Mouse (Mus musculus) intestine, embryonic 16.5 days (tissue): ENCODE results near the gene Herc1. TPM values are rescaled to one million over a fixed set of nuclear protein-coding genes. Genes with fewer than 3 reads are reported as not detected.

Experiments used
- ATAC-seq: fragments of 200-750 bp; cut with Nextera tagmentation; 2 replicates; pipeline ENCODE4 v1.8.0; 2017; ENCODE audit warnings: moderate TSS enrichment, moderate library complexity
- H3K27ac ChIP-seq: fragments of 300-500 bp; sonication (generic); 2 replicates; pipeline ENCODE4 v1.5.1; 2014; ENCODE audit warnings: mild to moderate bottlenecking, low read length
- H3K27me3 ChIP-seq: fragments of 300-500 bp; sonication (generic); replicated peaks from 2 replicates; pipeline ENCODE4 v1.6.1; 2014; ENCODE audit warnings: low read length, control low read depth, mixed read lengths; ENCODE audit not compliant: control insufficient read depth, insufficient read depth
- H3K36me3 ChIP-seq: fragments of 300-500 bp; sonication (generic); 2 replicates; pipeline ENCODE4 v1.6.1; 2014; ENCODE audit warnings: low read length, control low read depth; ENCODE audit not compliant: control insufficient read depth, insufficient read depth
- H3K4me1 ChIP-seq: fragments of 300-500 bp; sonication (generic); 2 replicates; pipeline ENCODE4 v1.6.1; 2014; ENCODE audit warnings: low read length, control low read depth, mixed read lengths; ENCODE audit not compliant: control insufficient read depth, insufficient read depth
- H3K4me2 ChIP-seq: fragments of 300-500 bp; sonication (generic); 2 replicates; pipeline ENCODE4 v1.6.1; 2014; ENCODE audit warnings: low read depth, low read length, control low read depth
- H3K4me3 ChIP-seq: fragments of 300-500 bp; sonication (generic); 2 replicates; pipeline ENCODE4 v1.5.1; 2014; ENCODE audit warnings: mild to moderate bottlenecking, low read length
- H3K9ac ChIP-seq: fragments of 300-500 bp; sonication (generic); 2 replicates; pipeline ENCODE4 v1.6.1; 2014; ENCODE audit warnings: low read depth, low read length
- H3K9me3 ChIP-seq: fragments of 300-500 bp; sonication (generic); 2 replicates; pipeline ENCODE4 v1.6.1; 2016; ENCODE audit warnings: low read length, control low read depth; ENCODE audit not compliant: control insufficient read depth
- WGBS: fragments of 180-500 bp; shearing (Covaris S2); extraction: QIAGEN DNeasy Blood & Tissue Kit; methylation state at CpG from one replicate; pipeline ENCODE4 v1.1.7; 2014; 5-methylcytosine and 5-hydroxymethylcytosine counted together
- polyA plus RNA-seq: library from polyadenylated mRNA; unstranded; fragments of >200 nt; fragmentation: Nextera tagmentation; extraction: Ambion mirVana; gene quantifications from 2 replicates; pipeline ENCODE4 v1.2.1, GENCODE M21; 2015

The Herc1 gene
- polyA plus RNA-seq, 1 experiment from 2014 or later, result 13.8 TPM

GRCm38 (mm10) chr9:66505141-66505917, 155.1 kb downstream of the Herc1 start:
- H3K27ac ChIP-seq, result no peak overlapping the region
- 68% methylated on average over 9 of the region's 9 CpGs for WGBS
- H3K9ac ChIP-seq, result no peak overlapping the region

GRCm38 (mm10) chr9:66506011-66506410, 155.8 kb downstream of the Herc1 start:
- peaks cover 8% of the 10 kb centered on the region for H3K36me3 ChIP-seq
- H3K27ac ChIP-seq, result no peak overlapping the region
- H3K9me3 ChIP-seq, result no peaks in the 10 kb centered on the region
- no peaks in the 10 kb centered on the region for H3K27me3 ChIP-seq
- H3K9ac ChIP-seq, result no peak overlapping the region
- WGBS, result 79% methylated on average over 4 of the region's 4 CpGs
- no peak overlapping the region for H3K4me3 ChIP-seq
- no peak overlapping the region for H3K4me2 ChIP-seq
- ATAC-seq, result no peak
- H3K4me1 ChIP-seq, result peaks cover 9% of the 10 kb centered on the region

More at GRCm38 (mm10) chr9:66505141-66505917, 155.1 kb downstream of the Herc1 start:
- peak; percentile 80 for ATAC-seq
- no peak overlapping the region for H3K4me3 ChIP-seq
- H3K4me2 ChIP-seq, result no peak overlapping the region
- peaks cover 8% of the 10 kb centered on the region for H3K36me3 ChIP-seq
- no peaks in the 10 kb centered on the region for H3K9me3 ChIP-seq
- H3K27me3 ChIP-seq, result no peaks in the 10 kb centered on the region
- peaks cover 2% of the 10 kb centered on the region; the same call in 1 of the 2 replicates for H3K4me1 ChIP-seq

- Histone ChIP-seq H3K4me3 (no peak overlapping the region), H3K27me3 (no peaks in the 10 kb centered on the region), H3K9ac (no peak overlapping the region), H3K9me3 (no peaks in the 10 kb centered on the region), H3K27ac (no peak overlapping the region), H3K4me2 (no peak overlapping the region), H3K36me3 (peaks cover 8% of the 10 kb centered on the region; the same call in 1 of the 2 replicates), H3K4me1 (peaks cover 10% of the 10 kb centered on the region)
- no peak for ATAC-seq
Measured at GRCm38 (mm10) chr9:66506424-66506823, 156.2 kb downstream of the Herc1 start.

- peaks cover 13% of the 10 kb centered on the region for H3K4me1 ChIP-seq
- no peak overlapping the region for H3K4me3 ChIP-seq
- H3K27me3 ChIP-seq, result no peaks in the 10 kb centered on the region
- no peak overlapping the region for H3K27ac ChIP-seq
- H3K9me3 ChIP-seq, result no peaks in the 10 kb centered on the region
- 87% methylated on average over 3 of the region's 3 CpGs for WGBS
- no peak for ATAC-seq
- H3K9ac ChIP-seq, result no peak overlapping the region
- H3K36me3 ChIP-seq, result peaks cover 8% of the 10 kb centered on the region; the same call in 1 of the 2 replicates
- no peak overlapping the region for H3K4me2 ChIP-seq
Measured at GRCm38 (mm10) chr9:66507684-66508083, 157.4 kb downstream of the Herc1 start.

GRCm38 (mm10) chr9:66508890-66509399, 158.7 kb downstream of the Herc1 start:
- Histone ChIP-seq H3K9ac (no peak overlapping the region), H3K36me3 (peaks cover 8% of the 10 kb centered on the region; the same call in 1 of the 2 replicates), H3K4me3 (no peak overlapping the region), H3K4me2 (no peak overlapping the region), H3K27ac (no peak overlapping the region), H3K4me1 (peaks cover 24% of the 10 kb centered on the region), H3K9me3 (no peaks in the 10 kb centered on the region), H3K27me3 (no peaks in the 10 kb centered on the region)
- no peak for ATAC-seq
- 83% methylated on average over 4 of the region's 4 CpGs for WGBS

GRCm38 (mm10) chr9:66510351-66510841, 160.1 kb downstream of the Herc1 start:
- 73% methylated on average over 7 of the region's 7 CpGs for WGBS
- Histone ChIP-seq H3K9me3 (no peaks in the 10 kb centered on the region), H3K9ac (0 out of 2 replicates have a peak overlapping the region, but pooled peaks have one; percentile 11), H3K4me2 (no peak overlapping the region), H3K27ac (no peak overlapping the region), H3K27me3 (no peaks in the 10 kb centered on the region), H3K4me3 (no peak overlapping the region), H3K36me3 (peaks cover 8% of the 10 kb centered on the region; the same call in 1 of the 2 replicates), H3K4me1 (peaks cover 33% of the 10 kb centered on the region)
- no peak for ATAC-seq

GRCm38 (mm10) chr9:66510944-66511343, 160.7 kb downstream of the Herc1 start:
- peak overlapping the region; percentile 81 for H3K9ac ChIP-seq
- H3K9me3 ChIP-seq, result no peaks in the 10 kb centered on the region
- peaks cover 10% of the 10 kb centered on the region for H3K36me3 ChIP-seq
- peaks cover 33% of the 10 kb centered on the region for H3K4me1 ChIP-seq
- WGBS, result 9% methylated on average over 2 of the region's 2 CpGs
- H3K4me2 ChIP-seq, result peak overlapping the region; percentile 91
- H3K4me3 ChIP-seq, result peak overlapping the region; percentile 62
- ATAC-seq, result no peak
- H3K27ac ChIP-seq, result peak overlapping the region; percentile 98
- H3K27me3 ChIP-seq, result no peaks in the 10 kb centered on the region

- peaks cover 33% of the 10 kb centered on the region for H3K4me1 ChIP-seq
- H3K36me3 ChIP-seq, result peaks cover 17% of the 10 kb centered on the region
Measured at GRCm38 (mm10) chr9:66511580-66512350, 161.5 kb downstream of the Herc1 start.

GRCm38 (mm10) chr9:66512351-66512671, 162.1 kb downstream of the Herc1 start:
- H3K4me2 ChIP-seq, result peak overlapping the region; percentile 91
- H3K4me3 ChIP-seq, result peak overlapping the region; percentile 62
- peak overlapping the region; percentile 98 for H3K27ac ChIP-seq
- H3K9me3 ChIP-seq, result no peaks in the 10 kb centered on the region
- 1% methylated on average over 8 of the region's 8 CpGs for WGBS
- H3K27me3 ChIP-seq, result no peaks in the 10 kb centered on the region
- peak overlapping the region; percentile 81 for H3K9ac ChIP-seq
- ATAC-seq, result peak; percentile 78
- peaks cover 19% of the 10 kb centered on the region for H3K36me3 ChIP-seq
- peaks cover 33% of the 10 kb centered on the region for H3K4me1 ChIP-seq

More at GRCm38 (mm10) chr9:66511580-66512350, 161.5 kb downstream of the Herc1 start:
- Histone ChIP-seq H3K27me3 (no peaks in the 10 kb centered on the region), H3K4me2 (peak overlapping the region; percentile 91), H3K9ac (peak overlapping the region; percentile 81), H3K9me3 (no peaks in the 10 kb centered on the region), H3K27ac (peak overlapping the region; percentile 98), H3K4me3 (peak overlapping the region; percentile 62)
- 0% methylated on average over 77 of the region's 78 CpGs for WGBS
- ATAC-seq, result peak; percentile 89
